Mouse (Mus musculus): ENCODE data around the gene Gm8909. TPM values are rescaled to one million over a fixed set of nuclear protein-coding genes. Genes with fewer than 3 reads are reported as not detected.
"Not testable (repeated sequence)": the region's sequence is repeated elsewhere in the genome, so short reads cannot be mapped to it uniquely, and the experiment has no call there.

Gene Gm8909
- polyA plus RNA-seq, 1 experiment: not detected

DNA sequence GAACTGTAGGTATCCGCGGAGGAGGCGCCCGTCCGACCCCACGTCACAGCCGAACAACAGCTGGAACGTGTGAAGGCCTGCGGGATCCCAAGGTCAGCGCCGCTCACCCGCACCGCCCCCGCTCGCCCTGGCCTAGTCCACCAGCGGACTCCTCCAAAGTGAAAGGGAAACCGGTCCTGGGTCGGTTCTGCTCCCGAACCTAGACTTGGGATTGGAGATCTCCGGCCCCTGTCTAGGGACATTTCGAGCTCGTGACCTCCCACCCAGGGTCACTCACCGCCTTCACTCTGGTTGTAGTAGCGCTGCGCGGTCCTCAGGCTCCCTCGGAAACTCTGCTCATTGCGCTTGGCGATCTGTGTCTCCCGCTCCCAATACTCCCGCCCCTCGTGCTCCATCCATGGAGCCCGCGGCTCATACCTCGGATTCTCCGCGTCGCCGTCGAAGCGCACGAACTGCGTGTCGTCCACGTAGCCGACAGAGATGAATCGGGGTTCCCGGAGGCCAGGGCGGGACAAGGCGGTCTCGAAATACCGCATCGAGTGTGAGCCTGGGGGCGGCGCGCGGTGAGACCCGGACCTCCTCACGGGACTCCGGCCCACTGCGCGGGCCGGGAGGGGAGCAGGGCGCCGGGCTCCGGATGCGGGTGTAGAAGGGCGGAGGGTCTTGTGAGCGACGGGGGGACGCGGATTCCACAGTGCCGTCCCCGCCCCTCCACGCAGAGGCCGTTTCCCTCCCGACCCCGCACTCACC lies 23.1 kb downstream of the Gm8909 start:
- H3K4me1 ChIP-seq (ENCODE audit: control insufficient read depth, insufficient read depth, low read length): peaks cover 12% of the 10 kb centered on the region
- 2% methylated on average over 77 of the region's 78 CpGs for WGBS
- no peak for TF ChIP-seq POLR2A (IDR thresholded peaks at IDR 0.05; ENCODE audit: insufficient read depth, low read depth, low read length)
- no peak for TF ChIP-seq CTCF (IDR thresholded peaks at IDR 0.05; ENCODE audit: insufficient read depth, low read depth, low read length)

DNA sequence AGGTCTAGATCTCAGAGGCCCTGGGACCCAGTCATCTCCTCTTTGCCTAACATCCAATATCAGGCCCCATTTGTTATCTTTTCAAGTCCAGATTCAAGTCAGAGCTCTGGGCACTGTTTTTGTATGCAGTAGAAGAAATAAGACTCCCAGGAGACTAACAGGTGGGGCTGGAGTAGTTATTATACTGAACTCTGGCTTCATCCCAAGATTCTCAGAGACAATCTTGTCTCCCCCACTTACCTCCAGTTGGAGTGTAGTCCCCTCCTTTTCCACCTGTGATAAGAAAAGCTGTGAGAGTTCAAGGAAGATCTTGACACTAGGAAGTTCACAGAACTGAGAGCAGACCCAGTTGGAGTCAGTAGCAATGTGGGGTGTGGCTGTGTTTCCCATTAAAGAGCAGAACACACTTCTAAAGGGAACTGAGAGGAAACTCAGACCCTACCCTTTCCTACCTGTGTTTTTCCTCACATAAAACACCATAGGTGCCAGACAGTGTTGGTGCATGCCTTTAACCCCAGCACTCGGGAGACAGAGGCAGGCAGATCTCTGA lies 32.0 kb downstream of the Gm8909 start:
- WGBS: 81% methylated on average over 1 of the region's 1 CpGs
- H3K27ac ChIP-seq (ENCODE audit: insufficient read depth, low read depth, low read length); H3K4me3 ChIP-seq (ENCODE audit: insufficient read depth, low read depth, low read length); H3K4me1 ChIP-seq (ENCODE audit: control insufficient read depth, insufficient read depth, low read length): not testable (repeated sequence)

More for the DNA sequence above, 23.1 kb downstream of the Gm8909 start:
- H3K4me3 ChIP-seq (ENCODE audit: insufficient read depth, low read depth, low read length): peak overlapping the region; percentile 35
- H3K27ac ChIP-seq (ENCODE audit: insufficient read depth, low read depth, low read length): no peak overlapping the region

DNA sequence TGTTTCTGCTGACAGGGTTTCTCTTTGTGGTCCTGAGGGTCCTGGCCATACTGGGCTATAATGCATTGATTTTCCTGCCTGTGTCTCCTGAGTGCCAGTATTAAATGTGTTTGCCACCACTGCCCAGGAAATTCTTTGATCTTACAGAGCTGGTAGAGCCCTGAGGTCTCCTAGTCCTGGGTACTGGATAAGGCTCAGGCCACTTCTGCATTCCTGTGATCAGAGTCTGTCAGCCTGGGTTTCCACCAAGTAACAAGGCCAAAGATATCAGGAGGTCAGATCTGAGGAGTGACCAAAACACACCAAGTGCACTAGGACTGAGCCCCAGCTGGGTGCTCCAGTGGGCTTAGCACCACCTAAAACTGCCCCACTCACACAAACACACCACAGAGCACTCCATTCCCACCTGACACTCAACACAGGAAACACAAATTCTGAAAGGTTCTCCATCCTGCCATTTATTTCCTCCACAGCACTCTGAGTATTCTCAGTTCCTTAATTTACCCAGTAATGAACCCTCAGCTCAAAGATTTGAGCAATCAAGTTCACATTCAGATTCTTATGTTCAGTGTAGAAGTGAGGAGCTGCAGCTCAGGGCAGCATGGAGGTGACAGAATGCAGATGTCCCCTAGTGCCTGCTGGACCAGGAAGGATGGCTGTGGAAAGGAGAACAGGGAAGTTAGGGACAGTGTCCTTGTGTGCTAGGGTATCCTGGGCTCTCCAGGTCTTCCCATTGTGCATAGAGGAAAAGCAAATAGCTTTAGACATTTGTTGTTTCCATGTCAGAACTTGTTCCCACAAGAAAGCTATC lies 32.7 kb downstream of the Gm8909 start:
- H3K4me1 ChIP-seq (ENCODE audit: control insufficient read depth, insufficient read depth, low read length); H3K4me3 ChIP-seq (ENCODE audit: insufficient read depth, low read depth, low read length); H3K27ac ChIP-seq (ENCODE audit: insufficient read depth, low read depth, low read length): not testable (repeated sequence)

DNA sequence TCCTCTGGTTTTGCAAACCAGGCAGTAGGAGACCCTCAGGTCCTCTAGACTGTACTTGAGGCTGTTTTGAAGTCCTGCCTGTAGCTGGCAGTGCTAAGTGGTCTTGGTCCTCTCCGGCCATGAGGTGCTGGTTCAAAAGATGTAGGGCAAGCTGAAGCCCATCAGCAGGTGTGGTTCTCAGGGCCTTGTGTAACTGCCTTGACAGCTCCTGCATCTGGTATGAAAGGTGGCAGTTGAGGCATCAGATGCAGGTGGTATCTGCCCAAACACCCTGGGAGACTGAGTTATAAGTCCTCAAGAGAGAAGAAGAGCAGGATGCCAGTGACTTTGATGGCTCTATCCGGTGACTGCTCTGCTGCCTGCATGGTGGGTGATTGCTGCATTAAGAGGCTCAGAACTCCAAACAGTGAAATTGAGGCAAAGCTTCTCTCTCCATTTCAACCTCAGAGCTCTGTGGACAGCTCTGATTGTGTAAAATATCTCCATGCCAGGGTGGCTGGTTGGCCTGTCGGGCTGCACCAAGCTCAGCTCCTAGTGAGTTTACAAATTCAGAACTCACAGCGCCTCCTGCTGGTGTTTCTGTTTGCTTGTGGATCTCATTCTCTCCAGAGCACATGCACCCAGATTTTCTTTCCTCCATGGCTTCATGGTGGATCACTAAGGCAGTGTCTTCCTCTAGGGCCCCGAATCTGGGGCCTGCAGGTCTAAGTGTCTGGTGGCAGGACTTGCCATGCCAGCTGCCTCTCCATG lies 36.6 kb downstream of the Gm8909 start:
- 72% methylated on average over 5 of the region's 5 CpGs for WGBS
- Histone ChIP-seq H3K27ac (ENCODE audit: insufficient read depth, low read depth, low read length) (no peak overlapping the region), H3K4me1 (ENCODE audit: control insufficient read depth, insufficient read depth, low read length) (no peaks in the 10 kb centered on the region), H3K4me3 (ENCODE audit: insufficient read depth, low read depth, low read length) (no peak overlapping the region)
- TF ChIP-seq CTCF (IDR thresholded peaks at IDR 0.05; ENCODE audit: insufficient read depth, low read depth, low read length): no peak
- TF ChIP-seq POLR2A (IDR thresholded peaks at IDR 0.05; ENCODE audit: insufficient read depth, low read depth, low read length): no peak

DNA sequence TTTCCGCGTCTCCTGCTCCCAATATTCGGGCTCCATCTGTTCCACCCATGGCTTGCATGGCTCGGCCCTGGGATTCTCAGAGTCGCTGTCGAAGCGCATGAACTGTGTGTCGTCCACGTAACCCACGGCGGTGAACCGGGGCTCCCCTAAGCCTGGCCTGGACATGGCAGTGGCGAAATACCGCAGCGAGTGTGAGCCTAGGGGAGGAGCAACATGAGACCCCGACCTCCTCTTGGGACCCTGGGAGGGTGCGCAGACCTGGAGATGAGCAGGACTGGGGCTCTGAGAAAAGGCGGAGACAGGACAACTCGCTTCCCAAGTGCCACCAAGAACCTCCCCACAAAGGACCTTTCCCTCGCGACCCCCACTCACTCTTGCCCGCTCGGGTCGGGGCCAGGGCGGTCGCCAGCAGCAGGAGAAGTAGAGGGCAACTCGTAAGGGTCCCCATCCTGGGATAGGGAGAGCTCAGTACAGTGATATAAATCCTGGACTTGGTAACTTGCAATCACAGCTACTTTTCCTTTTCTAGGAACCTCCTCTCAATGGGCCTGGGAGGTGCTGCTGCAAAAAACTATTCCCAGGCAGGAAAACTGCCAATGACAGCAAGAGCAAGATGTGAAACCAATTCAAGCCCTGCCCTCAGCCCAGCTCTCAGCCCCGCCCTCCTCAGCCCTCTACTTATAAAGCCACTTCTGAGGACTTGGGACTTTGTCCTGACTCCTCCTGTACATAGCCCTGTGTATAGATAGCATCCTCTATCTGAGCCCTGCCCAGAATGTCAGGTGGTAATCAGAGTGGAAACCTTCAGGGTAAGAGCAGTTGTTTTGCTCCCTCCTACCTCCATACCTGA lies 39.1 kb downstream of the Gm8909 start, which contains the start of gene Gm7030:
Gene Gm7030, minus strand, starts transcription at position 458 of the 850 bp plus-strand sequence.
- not testable (repeated sequence) for H3K4me1 ChIP-seq (ENCODE audit: control insufficient read depth, insufficient read depth, low read length); H3K4me3 ChIP-seq (ENCODE audit: insufficient read depth, low read depth, low read length); H3K27ac ChIP-seq (ENCODE audit: insufficient read depth, low read depth, low read length)
- WGBS: 30% methylated on average over 28 of the region's 28 CpGs

DNA sequence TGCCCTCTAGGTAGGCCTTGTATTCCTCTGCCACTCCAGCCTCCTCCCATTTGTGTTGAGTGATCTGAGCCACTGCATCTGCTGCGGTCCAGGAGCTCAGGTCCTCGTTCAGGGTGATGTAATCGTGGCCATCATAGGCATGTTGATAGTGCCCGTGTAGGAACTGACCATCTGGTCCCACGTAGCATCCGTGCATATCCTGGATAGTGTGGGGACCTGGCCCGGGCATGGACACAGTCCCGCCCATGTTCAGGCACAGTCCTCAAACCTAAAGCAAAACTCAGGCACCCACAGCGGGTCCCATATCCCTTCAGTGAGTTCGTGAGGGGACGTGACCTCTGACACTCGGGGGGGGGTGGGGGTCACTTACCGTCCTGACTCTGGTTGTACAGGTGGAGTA lies 39.8 kb downstream of the Gm8909 start:
- not testable (repeated sequence) for H3K4me3 ChIP-seq (ENCODE audit: insufficient read depth, low read depth, low read length); H3K4me1 ChIP-seq (ENCODE audit: control insufficient read depth, insufficient read depth, low read length); H3K27ac ChIP-seq (ENCODE audit: insufficient read depth, low read depth, low read length)
- 71% methylated on average over 12 of the region's 13 CpGs for WGBS

DNA sequence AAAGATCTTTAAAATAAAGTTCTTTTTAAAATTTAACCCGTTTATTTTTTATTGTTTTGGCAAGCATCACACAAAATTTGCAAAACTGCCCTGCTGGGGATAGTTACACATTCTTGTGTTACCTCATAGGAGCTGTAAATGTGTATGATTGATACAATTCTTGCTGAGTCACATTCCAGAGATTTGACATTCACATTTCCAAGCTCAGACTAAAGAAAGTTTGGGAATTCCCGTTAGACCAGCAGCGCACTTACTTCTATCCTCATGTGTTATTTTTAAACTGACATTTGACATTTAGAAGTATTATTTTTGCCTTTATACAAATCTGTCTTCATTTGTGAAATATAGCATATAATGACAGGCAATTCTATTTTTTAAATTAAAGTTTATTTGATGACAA lies 44.2 kb downstream of the Gm8909 start:
- not testable (repeated sequence) for H3K4me3 ChIP-seq (ENCODE audit: insufficient read depth, low read depth, low read length); H3K27ac ChIP-seq (ENCODE audit: insufficient read depth, low read depth, low read length)
- H3K4me1 ChIP-seq (ENCODE audit: control insufficient read depth, insufficient read depth, low read length): peaks cover 12% of the 10 kb centered on the region; the same call in 1 of the 2 replicates
- WGBS: 77% methylated on average over 3 of the region's 3 CpGs

DNA sequence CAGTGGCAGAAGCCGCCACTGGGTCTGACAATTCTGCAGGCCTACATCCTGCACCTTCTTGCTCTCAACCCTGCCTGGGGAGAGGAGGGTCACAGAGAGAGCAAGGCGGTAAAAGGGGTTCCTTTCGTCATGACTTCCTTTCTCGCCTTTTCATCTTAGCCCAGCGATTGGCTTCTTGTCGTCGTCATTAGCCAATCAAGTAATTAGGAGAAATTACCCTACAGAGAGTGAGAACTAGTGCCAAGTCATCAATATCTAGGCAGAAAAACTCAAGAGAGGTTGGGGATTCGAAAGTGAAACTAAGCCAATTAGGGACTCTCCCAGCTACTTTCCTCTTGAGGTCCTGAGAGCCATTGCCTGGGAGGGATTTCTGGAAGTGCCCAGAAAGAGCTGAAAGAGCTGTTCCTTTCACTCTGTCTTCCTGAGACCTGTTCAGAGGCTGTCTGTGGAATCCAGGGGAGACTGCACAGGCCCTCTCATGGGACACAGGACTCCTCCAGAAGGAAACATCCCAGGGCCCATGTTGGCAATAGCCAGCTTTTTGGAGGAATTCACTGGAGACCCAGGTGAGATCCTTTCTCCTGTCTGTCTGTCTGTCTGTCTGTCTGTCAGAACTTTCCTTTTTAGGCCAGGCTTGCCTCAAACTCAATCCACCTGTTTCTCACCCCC lies 46.9 kb downstream of the Gm8909 start, which contains the start of gene Gm19684:
Gene Gm19684, plus strand, starts transcription at position 327 of the 669 bp plus-strand sequence.
- Histone ChIP-seq H3K27ac (ENCODE audit: insufficient read depth, low read depth, low read length) (peak within 1 kb of the TSS; percentile 45; the same call in 1 of the 2 replicates), H3K4me1 (ENCODE audit: control insufficient read depth, insufficient read depth, low read length) (peaks cover 14% of the 10 kb centered on the region; the same call in 1 of the 2 replicates), H3K4me3 (ENCODE audit: insufficient read depth, low read depth, low read length) (peak within 1 kb of the TSS; percentile 42)
- 4% methylated on average over 8 of the region's 8 CpGs for WGBS

DNA sequence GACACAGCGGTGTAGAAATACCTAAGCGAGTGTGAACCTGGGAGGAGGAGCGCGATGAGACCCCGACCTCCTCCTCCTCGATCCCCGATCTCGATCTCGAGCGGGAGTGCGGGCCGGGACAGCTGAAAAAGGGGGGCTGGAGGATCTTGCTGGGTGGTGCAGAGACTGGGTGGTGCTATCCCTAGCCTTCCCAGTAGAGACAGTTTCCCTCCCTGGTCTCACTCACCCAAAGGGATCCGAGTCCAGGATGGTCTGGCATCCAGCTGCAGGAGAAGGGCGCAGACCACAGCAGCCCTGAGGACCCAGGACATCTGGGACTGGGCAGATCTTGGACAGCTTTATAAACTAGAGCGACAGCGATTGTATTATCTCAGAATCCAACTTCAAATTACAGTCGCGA lies 47.5 kb downstream of the Gm8909 start:
- peak overlapping the region; percentile 42 for H3K4me3 ChIP-seq (ENCODE audit: insufficient read depth, low read depth, low read length)

DNA sequence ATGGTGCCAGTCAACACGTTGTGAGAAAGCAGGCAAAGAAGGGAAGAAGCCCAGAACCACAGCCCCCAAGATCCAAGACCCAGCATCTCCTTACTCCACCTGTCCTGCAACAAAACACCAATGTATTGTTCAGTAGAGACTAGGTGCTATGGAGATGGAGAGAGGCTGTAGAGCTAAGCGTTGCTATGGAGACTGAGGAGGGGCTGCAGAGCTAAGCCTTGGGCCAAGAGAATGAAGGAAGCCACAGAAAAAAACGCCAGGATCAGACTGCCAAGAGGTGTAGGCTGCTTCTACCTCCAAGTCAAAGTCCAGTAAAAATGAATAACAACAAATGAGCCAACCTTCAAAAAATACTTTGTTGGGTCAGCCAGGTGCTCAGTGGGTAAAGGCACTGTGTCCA lies 51.8 kb downstream of the Gm8909 start:
- H3K4me1 ChIP-seq (ENCODE audit: control insufficient read depth, insufficient read depth, low read length): peaks cover 11% of the 10 kb centered on the region; the same call in 1 of the 2 replicates
- not testable (repeated sequence) for H3K4me3 ChIP-seq (ENCODE audit: insufficient read depth, low read depth, low read length); H3K27ac ChIP-seq (ENCODE audit: insufficient read depth, low read depth, low read length)
- WGBS: 18% methylated on average over 3 of the region's 3 CpGs

More for the DNA sequence above, 47.5 kb downstream of the Gm8909 start:
- not testable (repeated sequence) for H3K27ac ChIP-seq (ENCODE audit: insufficient read depth, low read depth, low read length)
- WGBS: 23% methylated on average over 18 of the region's 18 CpGs
- peaks cover 14% of the 10 kb centered on the region; the same call in 1 of the 2 replicates for H3K4me1 ChIP-seq (ENCODE audit: control insufficient read depth, insufficient read depth, low read length)

Measured in olfactory bulb, adult 2 months (tissue).